Mouse (Mus musculus) gastrocnemius, postnatal 10 days (tissue): ENCODE measurements around the gene Efcab14. TPM values are rescaled to one million over a fixed set of nuclear protein-coding genes. Genes with fewer than 3 reads are reported as not detected.
A peak's percentile ranks its signal among the peaks of the same experiment; 100 is the strongest.

Experiments used
- DNase-seq: peaks from one replicate; pipeline ENCODE4 v3.0.0; 2021; ENCODE audit warnings: mixed read lengths
- long read RNA-seq, 2 experiments: library from polyadenylated mRNA; stranded (forward); transcript quantifications; one replicate each; pipeline ENCODE4 v2.0.0; 2021
- total RNA-seq, 2 experiments: library from RNA; stranded (reverse); gene quantifications; 2 replicates each; pipeline ENCODE4 v1.2.3; 2021

Gene Efcab14
- 10 to 100 TPM; 28.6 to 31.3 TPM for total RNA-seq
- long read RNA-seq, experiment 1, full-length matches to known transcripts = 15 of 17 reads
- long read RNA-seq, experiment 1, partial matches to known transcripts = 0 of 17 reads
- long read RNA-seq, experiment 1, other reads (novel, unspliced or antisense) = 2 of 17 reads
- long read RNA-seq, experiment 2, full-length matches to known transcripts = 10 of 14 reads
- long read RNA-seq, experiment 2, partial matches to known transcripts = 4 of 14 reads
- long read RNA-seq, experiment 2, other reads (novel, unspliced or antisense) = 0 of 14 reads

DNA sequence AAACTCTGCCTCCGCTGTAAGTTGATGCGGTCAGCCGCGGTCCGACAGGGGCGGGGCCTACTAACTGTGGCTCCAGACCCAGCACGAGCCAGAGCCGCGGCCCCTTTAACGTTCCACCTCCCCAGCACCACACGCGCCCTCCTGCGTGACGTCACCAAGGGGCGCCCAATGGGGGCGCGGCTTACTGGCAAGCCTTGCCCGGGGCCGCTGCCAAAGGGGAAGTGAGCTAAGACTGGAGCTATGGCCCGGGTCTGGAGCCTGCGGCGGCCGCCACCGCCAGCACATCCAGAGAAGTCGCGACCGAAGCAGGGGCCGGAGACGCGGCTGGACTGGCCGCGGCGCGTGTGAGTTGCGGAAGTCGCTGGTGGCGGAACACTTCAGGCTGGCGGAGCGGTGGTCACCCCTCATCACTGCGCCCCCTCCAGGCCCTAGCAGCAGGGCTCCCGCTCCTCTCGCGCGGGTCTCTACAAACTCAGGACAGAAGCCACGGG lies at the start of gene Efcab14:
Efcab14 (plus strand) TSS at position 194 of the 491 bp plus-strand sequence.
- DNase-seq = peak; percentile 98

DNA sequence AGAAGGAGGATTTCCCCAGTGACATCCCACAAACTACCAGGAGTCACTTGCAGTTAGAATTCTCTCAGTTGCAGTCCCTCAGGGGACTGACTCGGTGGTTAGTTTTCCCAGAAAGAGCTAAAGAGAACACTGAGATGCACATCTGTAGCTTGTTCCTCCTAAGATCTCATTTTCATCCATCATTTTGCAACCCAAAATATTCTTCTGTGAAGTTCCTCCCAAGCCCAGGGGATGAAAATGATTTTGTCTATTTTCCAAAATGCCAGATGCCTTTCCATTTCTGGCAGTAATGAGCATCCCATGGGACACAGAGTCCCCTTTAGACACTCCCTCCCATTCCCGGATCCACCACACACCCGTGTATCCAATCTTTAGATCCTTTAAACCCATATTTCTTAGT lies 36.1 kb upstream of the Efcab14 start:
- no peak for DNase-seq

- DNase-seq = no peak
These were observed 33.5 kb upstream of the Efcab14 start for GRCm38 (mm10) chr4:115703927-115704505.

- DNase-seq = no peak
These were observed 28.5 kb upstream of the Efcab14 start for GRCm38 (mm10) chr4:115708974-115709593.

- peak; percentile 78 for DNase-seq
These were observed 27.6 kb upstream of the Efcab14 start for GRCm38 (mm10) chr4:115709792-115710418.

DNA sequence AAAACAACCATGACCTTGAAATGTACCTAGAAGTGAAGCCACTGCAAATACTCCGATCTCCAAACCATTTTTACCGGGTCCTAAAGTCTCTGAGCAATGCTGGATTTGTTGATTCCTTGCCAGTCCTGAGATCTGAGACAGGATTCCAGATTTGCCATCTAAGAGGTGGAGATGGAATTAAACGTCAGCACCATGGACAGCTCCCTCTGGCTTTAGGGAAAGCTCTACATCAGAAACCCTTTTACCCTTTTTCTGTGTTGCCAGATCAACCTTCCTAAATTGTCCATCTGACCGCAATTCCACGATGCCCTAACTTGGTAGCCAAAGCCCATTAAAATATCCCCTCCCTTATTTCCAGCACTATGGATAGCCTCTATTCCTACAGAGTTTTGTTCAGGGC lies 8.8 kb upstream of the Efcab14 start:
- peak; percentile 71 for DNase-seq

- DNase-seq = peak; percentile 57
These were observed 5.8 kb upstream of the Efcab14 start for GRCm38 (mm10) chr4:115731588-115732222.

- DNase-seq = no peak
These were observed 5.2 kb upstream of the Efcab14 start for GRCm38 (mm10) chr4:115732223-115732818.

- DNase-seq = no peak
These were observed 3.8 kb upstream of the Efcab14 start for GRCm38 (mm10) chr4:115733746-115734145.

DNA sequence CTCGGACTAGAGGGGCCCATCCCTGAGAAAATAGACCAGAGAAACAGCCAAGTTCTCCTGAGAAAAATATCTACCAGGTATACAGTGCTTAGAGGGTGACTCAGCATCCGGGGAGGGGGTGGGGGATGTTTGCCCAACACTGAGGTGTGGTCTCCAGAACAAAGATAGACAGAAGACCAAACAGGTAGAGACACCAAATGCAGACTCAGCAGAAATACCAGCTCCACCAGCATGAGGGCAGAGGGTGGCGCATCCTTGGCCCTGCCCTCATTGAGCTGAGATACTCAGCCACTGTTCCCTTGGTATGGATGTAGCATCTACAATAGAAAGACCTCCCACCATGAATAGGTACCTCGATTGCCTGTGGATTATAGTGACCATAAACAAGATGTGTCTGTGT lies 2.7 kb upstream of the Efcab14 start:
- no peak for DNase-seq

DNA sequence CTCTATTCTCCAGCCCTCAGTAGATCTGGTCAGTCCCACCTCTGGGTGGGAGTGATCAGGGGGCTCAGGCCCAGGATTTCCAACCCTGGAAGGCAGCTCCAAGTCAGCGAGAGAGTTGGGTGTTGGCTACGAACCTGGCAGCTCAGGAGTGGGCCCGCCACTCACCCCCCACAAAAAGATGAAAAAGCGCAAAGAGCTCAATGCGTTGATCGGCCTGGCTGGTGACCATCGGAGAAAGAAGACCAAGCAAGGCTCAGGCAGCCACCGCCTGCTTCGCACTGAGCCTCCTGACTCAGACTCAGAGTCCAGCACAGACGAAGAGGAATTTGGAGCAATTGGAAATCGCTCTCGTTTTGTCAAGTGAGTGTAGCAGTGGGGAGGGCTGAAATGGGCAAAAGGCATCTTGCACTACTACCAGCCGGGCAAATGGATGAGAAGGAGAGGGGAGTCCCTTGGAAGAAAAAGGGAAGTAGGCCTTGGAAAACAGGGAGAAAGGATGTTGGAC lies 989 bp downstream of the Efcab14 start:
- no peak for DNase-seq

GRCm38 (mm10) chr4:115742658-115743057 lies 5.1 kb downstream of the Efcab14 start:
- DNase-seq = no peak

GRCm38 (mm10) chr4:115743096-115743495 lies 5.6 kb downstream of the Efcab14 start:
- no peak for DNase-seq

- DNase-seq = no peak
These were observed 10.6 kb downstream of the Efcab14 start for GRCm38 (mm10) chr4:115748181-115748580.

DNA sequence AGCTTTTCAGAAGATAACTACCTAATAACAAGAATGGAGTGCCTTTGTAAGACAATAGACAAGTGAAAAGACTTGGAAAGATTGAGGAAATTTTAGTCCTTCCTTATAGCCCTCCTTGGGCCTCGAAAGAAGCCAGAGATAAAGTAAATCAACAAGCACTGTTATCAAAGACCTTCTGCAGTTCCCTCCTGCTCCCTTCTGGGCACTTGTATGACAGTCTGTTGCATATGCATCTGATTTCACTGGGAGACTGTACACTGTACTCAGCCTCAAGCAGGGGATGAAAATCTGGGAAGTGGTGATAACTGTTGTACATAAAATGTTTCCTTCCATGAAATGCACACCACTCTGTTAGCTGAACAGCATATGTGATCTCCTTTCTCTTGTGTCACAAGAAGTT lies 11.8 kb downstream of the Efcab14 start:
- no peak for DNase-seq

- no peak for DNase-seq
These were observed 16.6 kb downstream of the Efcab14 start for GRCm38 (mm10) chr4:115754101-115754500.

- no peak for DNase-seq
These were observed 17.3 kb downstream of the Efcab14 start for GRCm38 (mm10) chr4:115754851-115755250.

DNA sequence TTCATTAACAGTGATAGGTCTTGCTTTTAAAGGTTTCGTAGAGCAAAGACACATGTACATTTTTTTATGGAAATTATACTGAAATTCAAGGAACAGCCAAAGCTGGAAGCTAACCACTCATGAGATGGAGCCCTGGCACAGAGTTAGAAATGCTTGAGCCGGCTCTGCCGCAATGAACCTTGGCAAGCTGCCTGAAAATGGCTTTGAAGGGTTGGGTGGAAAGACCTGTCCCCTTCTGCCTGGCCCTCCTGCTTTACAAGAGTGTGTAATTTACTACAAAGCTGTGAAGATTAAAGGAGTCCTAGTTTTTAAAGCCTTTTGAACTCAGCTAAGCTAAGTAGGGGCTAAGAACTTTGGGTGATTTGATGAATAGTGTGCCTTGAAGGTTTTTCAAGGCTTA lies 23.7 kb downstream of the Efcab14 start:
- DNase-seq = peak; percentile 14

DNA sequence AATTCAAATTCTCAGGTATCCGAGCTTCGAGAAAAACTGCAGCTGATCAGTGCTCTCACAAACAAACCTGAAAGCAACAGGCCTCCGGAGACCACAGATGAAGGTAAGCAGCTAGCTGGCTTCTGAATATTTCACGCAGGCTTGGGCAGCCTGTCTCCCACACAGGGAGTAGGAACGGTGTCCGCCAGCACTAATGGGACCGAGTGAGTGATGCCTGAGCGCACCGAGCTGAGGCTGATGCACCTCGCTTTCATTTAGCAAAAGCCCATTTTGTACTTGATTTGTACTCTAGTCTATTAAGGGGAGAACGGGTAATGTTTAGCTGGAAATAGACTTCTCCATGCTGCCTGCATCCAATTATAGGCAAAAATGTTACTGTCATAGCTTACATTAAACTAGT lies 27.0 kb downstream of the Efcab14 start:
- DNase-seq = no peak

- DNase-seq = no peak
These were observed 30.3 kb downstream of the Efcab14 start for GRCm38 (mm10) chr4:115767647-115768467.

- no peak for DNase-seq
These were observed 37.5 kb downstream of the Efcab14 start for GRCm38 (mm10) chr4:115775056-115775455.
